Mouse (Mus musculus) CH12.LX (cell line): ENCODE results near the gene Ttc7. TPM values are rescaled to one million over a fixed set of nuclear protein-coding genes. Genes with fewer than 3 reads are reported as not detected.

Source experiments
- DNase-seq: peaks from one replicate; pipeline ENCODE4 v3.0.0-alpha.2; 2013; ENCODE audit errors: extremely low read depth
- H3K27ac ChIP-seq: 2 replicates; pipeline ENCODE4 v1.5.1; 2012; ENCODE audit warnings: low read depth, mild to moderate bottlenecking, control low read depth, moderate library complexity; ENCODE audit not compliant: insufficient read depth
- H3K27me3 ChIP-seq: replicated peaks from 2 replicates; pipeline ENCODE3; 2012; ENCODE audit warnings: inconsistent platforms
- H3K36me3 ChIP-seq, 2 experiments: replicated peaks in 1 of 2; 2 replicates each; pipeline versions ENCODE3 to v1.6.1; 2012; ENCODE audit warnings: inconsistent platforms in 1 of 2, low read length in 1 of 2, mild to moderate bottlenecking in 1 of 2, mixed read lengths in 1 of 2, moderate library complexity in 1 of 2; ENCODE audit not compliant: control insufficient read depth in 1 of 2, insufficient read depth in 1 of 2
- H3K4me1 ChIP-seq, 2 experiments: 2 replicates each; pipeline ENCODE4 v1.6.1; 2012; ENCODE audit warnings: inconsistent platforms in 1 of 2, moderate library complexity in 1 of 2; ENCODE audit not compliant: insufficient read depth in 2 of 2, control insufficient read depth in 1 of 2
- H3K4me2 ChIP-seq: 2 replicates; pipeline ENCODE4 v1.6.1; 2012; ENCODE audit warnings: low read depth, mild to moderate bottlenecking, control low read depth; ENCODE audit not compliant: poor library complexity, insufficient read depth, severe bottlenecking
- H3K4me3 ChIP-seq, 3 experiments: fragments of 150-350 bp in 1 of 3; sonication (generic) in 1 of 3; replicated peaks in 1 of 3; 2 replicates each; pipeline versions ENCODE3 to v1.5.1; 2011 to 2012; ENCODE audit warnings: low read depth in 2 of 3, low read length in 2 of 3, mild to moderate bottlenecking in 2 of 3, moderate library complexity in 2 of 3, control low read depth in 1 of 3, improper control_type of control experiment in 1 of 3, inconsistent platforms in 1 of 3, mixed read lengths in 1 of 3; ENCODE audit not compliant: poor library complexity in 1 of 3
- H3K79me2 ChIP-seq: replicated peaks from 2 replicates; pipeline ENCODE4 v1.6.1; 2012; ENCODE audit warnings: mild to moderate bottlenecking, moderate library complexity; ENCODE audit not compliant: control insufficient read depth, poor library complexity, insufficient read depth, severe bottlenecking; ENCODE audit errors: extremely low read depth
- H3K9ac ChIP-seq: 2 replicates; pipeline ENCODE4 v1.6.1; 2012; ENCODE audit warnings: low read depth, mild to moderate bottlenecking, control low read depth, moderate library complexity; ENCODE audit not compliant: insufficient read depth
- H3K9me3 ChIP-seq: replicated peaks from 2 replicates; pipeline ENCODE3; 2012; ENCODE audit warnings: low read length, inconsistent platforms, mixed read lengths
- CTCF ChIP-seq, 2 experiments: IDR thresholded peaks in 1 of 2; conservative IDR thresholded peaks in 1 of 2; 2 replicates each; pipeline ENCODE4 v1.5.1; 2011 to 2012; ENCODE audit warnings: low read depth in 2 of 2, low read length in 2 of 2, improper control_type of control experiment in 1 of 2, inconsistent platforms in 1 of 2, mild to moderate bottlenecking in 1 of 2, moderate library complexity in 1 of 2
- E2F4 ChIP-seq: IDR thresholded peaks from 2 replicates; pipeline ENCODE4 v1.6.1; 2011; ENCODE audit warnings: low read depth, low read length, improper control_type of control experiment; ENCODE audit not compliant: insufficient replicate concordance
- EP300 ChIP-seq: IDR thresholded peaks from 2 replicates; pipeline ENCODE4 v1.6.1; 2011; ENCODE audit warnings: low read length, improper control_type of control experiment
- IRF4 ChIP-seq: IDR thresholded peaks from 2 replicates; pipeline ENCODE4 v1.6.1; 2014; ENCODE audit warnings: low read depth, mild to moderate bottlenecking, inconsistent platforms, low read length, improper control_type of control experiment
- JUN ChIP-seq: IDR thresholded peaks from 2 replicates; pipeline ENCODE4 v1.6.1; 2011; ENCODE audit warnings: low read depth, mild to moderate bottlenecking, low read length, improper control_type of control experiment, moderate library complexity; ENCODE audit not compliant: insufficient read depth
- MAZ ChIP-seq: IDR thresholded peaks from 2 replicates; pipeline ENCODE4 v1.6.1; 2012; ENCODE audit warnings: low read depth, mild to moderate bottlenecking, inconsistent platforms, low read length, improper control_type of control experiment, moderate library complexity
- MEF2A ChIP-seq: IDR thresholded peaks from 2 replicates; pipeline ENCODE4 v1.6.1; 2014; ENCODE audit warnings: low read depth, mild to moderate bottlenecking, inconsistent platforms, low read length, improper control_type of control experiment, borderline replicate concordance
- MYC ChIP-seq: IDR thresholded peaks from 2 replicates; pipeline ENCODE4 v1.6.1; 2011; ENCODE audit warnings: low read depth, mild to moderate bottlenecking, improper control_type of control experiment, low read length
- POLR2AphosphoS2 ChIP-seq: IDR thresholded peaks from 2 replicates; pipeline ENCODE4 v1.6.1; 2011; ENCODE audit warnings: low read depth, low read length, improper control_type of control experiment
- SMC3 ChIP-seq: IDR thresholded peaks from 2 replicates; pipeline ENCODE4 v1.6.1; 2011; ENCODE audit warnings: low read depth, low read length, improper control_type of control experiment
- TBP ChIP-seq: conservative IDR thresholded peaks from 2 replicates; pipeline ENCODE4 v1.6.1; 2011; ENCODE audit warnings: low read depth, low read length, improper control_type of control experiment
- TCF12 ChIP-seq: IDR thresholded peaks from 2 replicates; pipeline ENCODE4 v1.6.1; 2014; ENCODE audit warnings: low read depth, mild to moderate bottlenecking, inconsistent platforms, low read length, improper control_type of control experiment
- UBTF ChIP-seq: IDR thresholded peaks from 2 replicates; pipeline ENCODE4 v1.6.1; 2012; ENCODE audit warnings: low read depth, mild to moderate bottlenecking, inconsistent platforms, low read length, improper control_type of control experiment, moderate library complexity
- ZKSCAN1 ChIP-seq: IDR thresholded peaks from 2 replicates; pipeline ENCODE4 v1.6.1; 2012; ENCODE audit warnings: low read depth, inconsistent platforms, low read length, improper control_type of control experiment, borderline replicate concordance
- dilution Hi-C: fragments of 300-500 bp; cut with MboI; formaldehyde crosslinking; loops from 2 replicates; pipeline ENCODE4 v1.14.3; 2020; ENCODE audit warnings: low sequenced_read_pairs; ENCODE audit not compliant: extremely low pct_unique_long_range_greater_than_20kb, extremely low pct_ligation_motif_present
- in situ Hi-C: fragments of 300-500 bp; cut with MboI; formaldehyde crosslinking; loops from 3 replicates; pipeline ENCODE4 v1.14.3; 2019; ENCODE audit warnings: low sequenced_read_pairs, low pct_ligation_motif_present, low pct_unique_long_range_greater_than_20kb, mixed read lengths
- polyA plus RNA-seq: library from polyadenylated mRNA; unstranded; fragments of >175 nt; gene quantifications from 2 replicates; pipeline ENCODE4 v1.2.1, GENCODE M21; 2012; ENCODE audit warnings: low read depth; ENCODE audit not compliant: insufficient read length
- total RNA-seq, 2 experiments: library from RNA; depleted of rRNA; stranded (reverse); fragments of 300-350 nt in 1 of 2; fragments of >200 nt in 1 of 2; gene quantifications; 2 replicates each; pipeline ENCODE4 v1.2.3; 2012 to 2014

The Ttc7 gene
- total and polyA plus RNA-seq, 3 experiments, result 6.2 to 16.4 (median 12.8) TPM

DNA sequence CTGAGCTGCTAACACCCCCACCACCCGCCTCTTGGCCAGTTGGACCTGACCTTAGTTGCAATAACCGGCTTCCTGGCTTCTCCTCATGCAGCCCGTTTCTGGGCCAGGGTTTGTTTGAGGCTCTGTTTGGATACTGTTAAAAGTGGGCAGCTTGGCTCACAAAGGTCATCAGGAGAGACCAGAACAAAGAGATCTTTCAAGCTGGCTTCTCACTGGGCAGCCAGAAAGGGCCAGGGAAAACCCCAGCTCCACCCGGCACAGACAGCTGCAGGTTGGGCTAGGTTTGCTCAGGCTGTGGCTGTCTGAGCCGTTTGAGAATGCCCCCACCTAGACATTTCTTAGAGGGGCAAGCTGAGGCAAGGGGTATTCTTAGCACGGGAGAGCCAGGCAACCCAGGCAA lies 34.6 kb downstream of the Ttc7 start:
- Histone ChIP-seq H3K9me3 (peaks cover 10% of the 10 kb centered on the region), H3K36me3 (peaks cover 0 to 36% of the 10 kb centered on the region in 2 experiments), H3K4me1 (peaks cover 18 to 42% of the 10 kb centered on the region in 2 experiments), H3K4me3 (no peak overlapping the region), H3K27me3 (no peaks in the 10 kb centered on the region), H3K27ac (no peak overlapping the region), H3K79me2 (no peaks in the 10 kb centered on the region), H3K4me2 (0 out of 2 replicates have a peak overlapping the region, but pooled peaks have one; percentile 16), H3K9ac (no peak overlapping the region)
- dilution Hi-C loops (no loop called here), in situ Hi-C loops (no loop called here)
- TF ChIP-seq IRF4, result peak; percentile 11; the same call in 1 of the 2 replicates
- TF ChIP-seq EP300, result 0 out of 2 replicates have a peak, but pooled peaks have one; percentile 30
- no peak for TF ChIP-seq JUN
- TF ChIP-seq CTCF (conservative IDR thresholded peaks at IDR 0.05 in 1 of 2, IDR thresholded peaks at IDR 0.05 in 1 of 2; ENCODE audit: low read depth in 2 of 2, low read length in 2 of 2), result no peak
- 0 out of 2 replicates have a peak, but pooled peaks have one; percentile 36 for TF ChIP-seq TBP
- TF ChIP-seq UBTF, result peak; percentile 67; the same call in 1 of the 2 replicates
- TF ChIP-seq ZKSCAN1, result 0 out of 2 replicates have a peak, but pooled peaks have one; percentile 1
- TF ChIP-seq MYC, result no peak
- TF ChIP-seq TCF12, result peak; percentile 53; the same call in 1 of the 2 replicates
- 0 out of 2 replicates have a peak, but pooled peaks have one; percentile 38 for TF ChIP-seq MAZ
- peak; percentile 39 for DNase-seq

GRCm38 (mm10) chr17:87317947-87318346 lies 35.3 kb downstream of the Ttc7 start:
- dilution Hi-C loops (no loop called here), in situ Hi-C loops (no loop called here)
- H3K27ac ChIP-seq, result no peak overlapping the region
- H3K36me3 ChIP-seq, result peaks cover under 1 to 39% of the 10 kb centered on the region in 2 experiments
- H3K79me2 ChIP-seq, result no peaks in the 10 kb centered on the region
- H3K4me3 ChIP-seq, result no peak overlapping the region
- no peak for TF ChIP-seq SMC3
- no peak for TF ChIP-seq POLR2AphosphoS2
- TF ChIP-seq MEF2A, result no peak
- TF ChIP-seq MAZ, result no peak
- TF ChIP-seq ZKSCAN1, result no peak
- TF ChIP-seq MYC, result no peak
- TF ChIP-seq TBP, result no peak
- TF ChIP-seq E2F4, result no peak
- no peak for TF ChIP-seq CTCF (conservative IDR thresholded peaks at IDR 0.05 in 1 of 2, IDR thresholded peaks at IDR 0.05 in 1 of 2; ENCODE audit: low read depth in 2 of 2, low read length in 2 of 2)
- TF ChIP-seq, all 38 proteins: peak for 0
- Histone ChIP-seq H3K9me3 (peaks cover 10% of the 10 kb centered on the region), H3K4me2 (no peak overlapping the region), H3K4me1 (peaks cover 18 to 42% of the 10 kb centered on the region in 2 experiments), H3K9ac (no peak overlapping the region), H3K27me3 (no peaks in the 10 kb centered on the region)
- no peak for DNase-seq
